16 mouse cellular contexts compared by ENCODE assay signal in genomic region chr4:131997476-131997875, GRCm38 (mm10).
A peak's percentile ranks its signal among the peaks of the same experiment; 100 is the strongest.
DNase-seq lines count a peak whose midpoint lies in the region; ATAC-seq lines count a peak whose summit lies in the region.
"Had no signal": no experiment of that assay in that cellular context is flagged by ENCODE, and none has a peak within 500 bp of the region (broad histone marks: within the 10 kb centered on the region; RNA-seq: fewer than 3 reads in every experiment).

No protein-coding gene starts in this region.

- intact Hi-C loops in left cerebral cortex, postnatal 14 days (cut with DNase I), result no loop called here

- peak overlapping the region; percentile 17 to 56; a peak in 3 of 4 replicates for H3K27ac ChIP-seq in heart, embryonic 14.5 days (replicated peaks in 1 of 2; ENCODE audit: control insufficient read depth in 1 of 2, insufficient read depth in 1 of 2, low read depth in 2 of 2, low read length in 2 of 2)
- H3K27ac ChIP-seq: hindbrain, postnatal 0 days; kidney, embryonic 15.5 days; macrophage; neural tube, embryonic 12.5 days; stomach, embryonic 15.5 days had no signal

- ATAC-seq in heart, embryonic 14.5 days (ENCODE audit: insufficient number of reproducible peaks, insufficient read depth, low FRiP score, low read depth), result no peak
- ATAC-seq: hindbrain, postnatal 0 days had no signal

- H3K4me3 ChIP-seq in heart, embryonic 14.5 days (ENCODE audit: control insufficient read depth in 1 of 2, insufficient read depth in 1 of 2, low read depth in 1 of 2, low read length in 2 of 2), result no peak overlapping the region
- H3K4me3 ChIP-seq: kidney, embryonic 15.5 days; neural tube, embryonic 12.5 days; stomach, embryonic 15.5 days had no signal

- no peaks in the 10 kb centered on the region for H3K9me3 ChIP-seq in heart, embryonic 14.5 days (ENCODE audit: control insufficient read depth, low read length)
- H3K9me3 ChIP-seq: kidney, embryonic 15.5 days; neural tube, embryonic 12.5 days; stomach, embryonic 15.5 days had no signal

- H3K36me3 ChIP-seq in heart, embryonic 14.5 days (ENCODE audit: control insufficient read depth, insufficient read depth, low read length), result peaks cover 29% of the 10 kb centered on the region

- no peak overlapping the region for H3K9ac ChIP-seq in heart, embryonic 14.5 days (ENCODE audit: low read length)
- H3K9ac ChIP-seq: kidney, embryonic 15.5 days; neural tube, embryonic 12.5 days; stomach, embryonic 15.5 days had no signal

- H3K4me2 ChIP-seq in heart, embryonic 14.5 days (ENCODE audit: low read length), result no peak overlapping the region
- H3K4me2 ChIP-seq: kidney, embryonic 15.5 days; neural tube, embryonic 12.5 days; stomach, embryonic 15.5 days had no signal

- peak; percentile 30 to 43 for DNase-seq in cerebellum, adult 18-20 months
- DNase-seq in cerebellum, adult 11-12 months, result no peak
- no peak for DNase-seq in heart, adult 9 months (ENCODE audit: low spot score in 2 of 2)
- peak; percentile 2 for DNase-seq in NIH3T3 (ENCODE audit: low read depth)
- DNase-seq in left cerebral cortex, postnatal 14 days (ENCODE audit: low spot score in 2 of 2), result peak; percentile 24 to 57
- DNase-seq in lung, postnatal 14 days, result no peak
- DNase-seq in adrenal gland, postnatal 4 days (ENCODE audit: low spot score in 2 of 2), result no peak
- DNase-seq: adrenal gland, adult 2 months; embryo, embryonic 11 days; midbrain, embryonic 14.5 days had no signal

- H3K4me1 ChIP-seq in heart, embryonic 14.5 days (ENCODE audit: control insufficient read depth in 2 of 2, insufficient read depth in 2 of 2, low read length in 2 of 2), result no peaks in the 10 kb centered on the region; a peak in 2 of 4 replicates
- H3K4me1 ChIP-seq: kidney, embryonic 15.5 days; neural tube, embryonic 12.5 days; stomach, embryonic 15.5 days had no signal

- 66% methylated on average over 5 of the region's 5 CpGs for WGBS in heart, embryonic 14.5 days

- no peaks in the 10 kb centered on the region for H3K27me3 ChIP-seq in heart, embryonic 14.5 days (ENCODE audit: control insufficient read depth, insufficient read depth, low read length)
- H3K27me3 ChIP-seq: kidney, embryonic 15.5 days; neural tube, embryonic 12.5 days; stomach, embryonic 15.5 days had no signal

Comparison
In these comparisons a context has a peak if more than half of its experiments do, and no peak if none do; other contexts are left out.
1. DNase-seq: peak in cerebellum, adult 18-20 months (2 of 2), NIH3T3 (single experiment) and left cerebral cortex, postnatal 14 days (2 of 2); none in cerebellum, adult 11-12 months (single experiment), heart, adult 9 months (0 of 2), lung, postnatal 14 days (single experiment) and adrenal gland, postnatal 4 days (0 of 2).